Mouse (Mus musculus) heart, adult 2 months (tissue): ENCODE results near the gene Hist1h2bh. TPM values are rescaled to one million over a fixed set of nuclear protein-coding genes. Genes with fewer than 3 reads are reported as not detected.
A peak's percentile ranks its signal among the peaks of the same experiment; 100 is the strongest.

ENCODE experiments used
- DNase-seq, 2 experiments: peaks; one replicate each; pipeline ENCODE4 v3.0.0; 2021
- H3K27ac ChIP-seq: fragments of 200-600 bp; 2 replicates; pipeline ENCODE4 v1.8.1; 2022
- H3K27me3 ChIP-seq: fragments of 200-500 bp; 2 replicates; pipeline ENCODE4 v1.6.1; 2012; ENCODE audit warnings: mild to moderate bottlenecking, low read length, inconsistent platforms, mixed read lengths; ENCODE audit not compliant: control insufficient read depth, insufficient read depth
- H3K36me3 ChIP-seq: fragments of 200-500 bp; 2 replicates; pipeline ENCODE4 v1.6.1; 2012; ENCODE audit warnings: low read length, inconsistent platforms; ENCODE audit not compliant: control insufficient read depth, insufficient read depth
- H3K4me1 ChIP-seq: fragments of 200-500 bp; 2 replicates; pipeline ENCODE4 v1.6.1; 2011; ENCODE audit warnings: low read length; ENCODE audit not compliant: control insufficient read depth, insufficient read depth
- H3K4me3 ChIP-seq: fragments of 200-600 bp; 2 replicates; pipeline ENCODE4 v1.8.1; 2022
- H3K79me2 ChIP-seq: fragments of 200-500 bp; replicated peaks from 2 replicates; pipeline ENCODE4 v1.6.1; 2012; ENCODE audit warnings: mild to moderate bottlenecking, inconsistent platforms, low read length, moderate library complexity, mixed read lengths; ENCODE audit not compliant: control insufficient read depth, insufficient read depth
- H3K9ac ChIP-seq: fragments of 200-500 bp; 2 replicates; pipeline ENCODE4 v1.6.1; 2012; ENCODE audit warnings: low read depth, mild to moderate bottlenecking, control low read depth, inconsistent platforms, low read length, mixed read lengths
- CTCF ChIP-seq: fragments of 200-600 bp; IDR thresholded peaks from 2 replicates; pipeline ENCODE4 v1.8.1; 2022; ENCODE audit warnings: antibody characterized with exemption, mild to moderate bottlenecking, moderate library complexity
- EP300 ChIP-seq: fragments of 200-500 bp; IDR thresholded peaks from 2 replicates; pipeline ENCODE4 v1.6.1; 2011; ENCODE audit warnings: low read depth, low read length, control low read depth; ENCODE audit not compliant: insufficient read depth
- POLR2A ChIP-seq: fragments of 200-500 bp; IDR thresholded peaks from 2 replicates; pipeline ENCODE4 v1.6.1; 2011; ENCODE audit warnings: mild to moderate bottlenecking, low read depth, low read length, control low read depth; ENCODE audit not compliant: insufficient read depth
- WGBS: fragments of 180-500 bp; shearing (Covaris S2); methylation state at CpG from one replicate; pipeline ENCODE4 v1.1.7; 2018; 5-methylcytosine and 5-hydroxymethylcytosine counted together
- intact Hi-C: fragments of 180-260 bp; cut with DNase I; formaldehyde crosslinking; loops from one replicate; pipeline ENCODE4 v1.15.1; 2025
- polyA plus RNA-seq: library from polyadenylated mRNA; depleted of rRNA; stranded (reverse); fragments of >200 nt; gene quantifications from 2 replicates; pipeline ENCODE4 v1.2.3, GENCODE M21; 2012
- total RNA-seq, 2 experiments: library from RNA; stranded (reverse); gene quantifications; 2 replicates each; pipeline ENCODE4 v1.2.3; 2021

The Hist1h2bh gene
- total and polyA plus RNA-seq, 3 experiments: 0.29 to 1.2 (median 1.1) TPM

DNA sequence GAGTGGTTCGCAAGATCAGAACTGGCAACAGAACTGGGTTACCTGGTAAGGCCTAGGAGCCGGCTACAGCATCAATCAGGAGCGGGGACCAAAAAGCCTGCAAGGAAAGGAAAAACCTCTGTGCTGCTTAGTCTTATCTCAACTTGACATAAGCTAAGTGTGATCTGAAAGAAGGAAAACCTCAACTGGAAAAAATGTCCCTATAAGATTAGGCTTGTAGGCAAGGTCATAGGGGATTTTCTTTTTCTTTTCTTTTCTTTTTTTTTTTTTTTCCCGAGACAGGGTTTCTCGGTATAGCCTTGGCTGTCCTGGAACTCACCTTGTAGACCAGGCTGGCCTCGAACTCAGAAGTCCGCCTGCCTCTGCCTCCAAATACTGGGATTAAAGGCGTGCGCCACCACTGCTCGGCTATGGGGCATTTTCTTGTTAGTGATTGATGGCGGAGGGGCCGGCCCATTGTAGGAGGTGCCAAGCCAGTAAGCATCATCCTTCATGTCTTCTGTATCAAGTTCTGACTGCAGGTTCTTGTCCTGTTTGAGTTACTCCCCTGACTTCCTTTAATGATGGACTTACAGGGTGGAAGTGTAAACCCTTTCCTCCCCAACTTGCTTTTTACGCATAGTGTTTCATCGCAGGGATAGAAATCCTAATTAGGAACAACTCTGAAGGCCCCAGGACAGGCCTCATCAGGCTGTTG, 36.2 kb downstream of the Hist1h2bh start:
- no peaks in the 10 kb centered on the region for H3K4me1 ChIP-seq
- TF ChIP-seq CTCF (no peak), EP300 (no peak), POLR2A (no peak)
- H3K79me2 ChIP-seq: no peaks in the 10 kb centered on the region
- no peak overlapping the region for H3K27ac ChIP-seq
- no peak overlapping the region for H3K9ac ChIP-seq
- H3K27me3 ChIP-seq: no peaks in the 10 kb centered on the region
- DNase-seq: no peak
- 59% methylated on average over 14 of the region's 14 CpGs for WGBS
- H3K4me3 ChIP-seq: no peak overlapping the region
- H3K36me3 ChIP-seq: no peaks in the 10 kb centered on the region
- intact Hi-C loops: loop anchor here (5.0 kb wide), 1 partner anchor 40 kb away; the partner anchor contains the start of gene Btn1a1

DNA sequence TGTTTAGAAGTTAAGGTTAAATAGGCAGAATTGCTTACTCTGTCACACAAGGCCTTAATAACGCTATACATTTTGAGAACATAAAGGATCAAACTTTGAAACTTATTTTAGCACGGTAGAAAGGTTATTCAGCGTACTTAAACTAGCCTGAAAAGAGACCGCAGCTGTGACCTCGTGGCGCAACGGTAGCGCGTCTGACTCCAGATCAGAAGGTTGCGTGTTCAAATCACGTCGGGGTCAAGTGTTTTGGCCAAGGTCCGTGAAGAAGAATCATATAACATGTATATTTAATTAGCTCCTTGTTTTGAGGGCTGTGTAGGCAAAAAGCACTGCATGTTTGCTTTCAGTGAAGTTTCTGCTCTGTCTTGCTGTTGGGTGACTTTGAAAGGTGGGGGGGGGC, 36.8 kb downstream of the Hist1h2bh start:
- Histone ChIP-seq H3K27me3 (no peaks in the 10 kb centered on the region), H3K27ac (no peak overlapping the region), H3K4me3 (no peak overlapping the region), H3K4me1 (no peaks in the 10 kb centered on the region), H3K36me3 (no peaks in the 10 kb centered on the region), H3K79me2 (no peaks in the 10 kb centered on the region), H3K9ac (no peak overlapping the region)
- TF ChIP-seq POLR2A (no peak), CTCF (no peak), EP300 (no peak)
- intact Hi-C loops: loop anchor here (5.0 kb wide), 1 partner anchor 39 kb away; the partner anchor contains the start of gene Btn1a1
- DNase-seq: peak; percentile 21 to 43
- 51% methylated on average over 13 of the region's 13 CpGs for WGBS

DNA sequence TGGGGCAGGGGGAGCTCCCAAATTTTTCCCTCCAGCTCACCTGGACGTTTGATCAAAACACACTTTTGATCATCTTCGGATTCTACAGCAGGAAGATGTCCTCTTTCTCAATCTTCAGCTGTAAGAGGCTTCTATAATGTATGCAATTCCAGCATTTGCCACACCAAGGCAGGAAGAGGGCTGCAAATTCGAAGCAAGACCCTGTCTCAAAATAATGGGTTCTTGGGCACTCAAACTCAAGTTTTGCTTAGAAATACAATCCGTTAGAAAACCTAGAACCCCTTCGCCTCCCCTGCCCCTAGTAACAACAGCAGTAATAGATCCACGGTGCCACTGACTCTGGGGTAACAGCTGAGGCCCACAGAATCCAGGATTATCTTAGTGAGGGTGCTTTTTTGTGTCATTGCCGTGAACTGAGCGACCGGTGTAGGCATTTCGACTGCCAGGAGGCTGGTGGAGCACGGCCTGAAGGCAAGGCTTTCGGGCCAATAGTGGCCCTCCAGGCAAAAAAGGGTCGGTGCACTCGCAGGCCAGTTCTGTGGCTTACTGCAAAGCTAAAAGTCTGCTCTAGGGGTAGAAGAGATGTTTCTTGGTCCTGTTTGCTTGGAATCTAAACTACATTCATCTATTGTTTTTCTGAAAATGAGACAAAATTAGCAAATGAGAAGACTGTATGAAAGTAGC, 37.4 kb downstream of the Hist1h2bh start:
- TF ChIP-seq EP300 (no peak), POLR2A (no peak), CTCF (no peak)
- Histone ChIP-seq H3K4me3 (no peak overlapping the region), H3K36me3 (no peaks in the 10 kb centered on the region), H3K79me2 (no peaks in the 10 kb centered on the region), H3K27ac (no peak overlapping the region), H3K27me3 (no peaks in the 10 kb centered on the region), H3K4me1 (no peaks in the 10 kb centered on the region), H3K9ac (no peak overlapping the region)
- 50% methylated on average over 14 of the region's 14 CpGs for WGBS
- intact Hi-C loops: loop anchor here (5.0 kb wide), 1 partner anchor 39 kb away; the partner anchor contains the start of gene Btn1a1
- DNase-seq: no peak

DNA sequence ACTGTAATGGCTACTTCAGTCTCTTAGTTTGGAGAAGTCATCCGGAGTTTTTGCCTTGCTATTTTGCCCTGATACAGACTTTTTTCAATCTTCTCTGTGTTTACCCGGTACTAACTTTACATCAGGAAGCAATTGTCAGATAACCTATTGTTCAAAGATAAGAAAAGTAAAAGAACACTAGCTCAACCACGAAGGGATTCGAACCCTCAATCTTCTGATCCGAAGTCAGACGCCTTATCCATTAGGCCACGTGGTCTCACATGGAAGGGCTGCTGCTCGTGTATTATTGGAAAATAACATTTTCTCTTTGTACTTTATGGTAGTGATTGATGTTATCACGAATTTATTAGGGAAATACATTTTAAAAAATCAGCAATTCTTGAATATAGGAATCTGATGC, 39.4 kb downstream of the Hist1h2bh start:
- peak; percentile 26 to 51 for DNase-seq
- H3K4me3 ChIP-seq: no peak overlapping the region
- H3K27ac ChIP-seq: no peak overlapping the region
- no peak overlapping the region for H3K9ac ChIP-seq
- no peaks in the 10 kb centered on the region for H3K4me1 ChIP-seq
- no peaks in the 10 kb centered on the region for H3K79me2 ChIP-seq
- TF ChIP-seq CTCF (no peak), EP300 (no peak), POLR2A (no peak)
- no peaks in the 10 kb centered on the region for H3K27me3 ChIP-seq
- H3K36me3 ChIP-seq: no peaks in the 10 kb centered on the region
- intact Hi-C loops: no loop called here
- 10% methylated on average over 9 of the region's 9 CpGs for WGBS

DNA sequence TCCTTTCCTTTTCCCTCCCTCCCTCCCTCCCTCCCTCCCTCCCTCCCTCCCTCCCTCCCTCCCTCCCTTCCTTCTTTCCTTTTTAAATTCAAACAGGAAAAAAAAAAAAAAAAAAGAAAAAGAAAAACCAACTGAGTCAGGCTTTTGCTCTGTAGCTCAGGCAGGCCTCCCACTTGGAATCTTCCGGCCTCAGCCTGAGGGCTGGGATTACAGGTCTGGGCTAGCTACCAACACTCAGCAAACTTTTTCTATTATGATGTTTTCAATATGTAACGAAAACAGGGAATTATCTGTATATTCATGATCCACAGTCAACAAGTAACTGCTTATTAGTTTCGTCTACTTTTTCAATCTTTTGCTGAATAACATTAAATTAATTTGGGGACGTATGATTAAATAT, 40.3 kb downstream of the Hist1h2bh start:
- H3K27me3 ChIP-seq: no peaks in the 10 kb centered on the region
- no peak overlapping the region for H3K4me3 ChIP-seq
- DNase-seq: no peak
- intact Hi-C loops: no loop called here
- H3K9ac ChIP-seq: no peak overlapping the region
- H3K36me3 ChIP-seq: no peaks in the 10 kb centered on the region
- no peak for TF ChIP-seq POLR2A
- TF ChIP-seq EP300: no peak
- no peak for TF ChIP-seq CTCF
- H3K79me2 ChIP-seq: no peaks in the 10 kb centered on the region
- 78% methylated on average over 4 of the region's 4 CpGs for WGBS
- no peak overlapping the region for H3K27ac ChIP-seq
- H3K4me1 ChIP-seq: no peaks in the 10 kb centered on the region

DNA sequence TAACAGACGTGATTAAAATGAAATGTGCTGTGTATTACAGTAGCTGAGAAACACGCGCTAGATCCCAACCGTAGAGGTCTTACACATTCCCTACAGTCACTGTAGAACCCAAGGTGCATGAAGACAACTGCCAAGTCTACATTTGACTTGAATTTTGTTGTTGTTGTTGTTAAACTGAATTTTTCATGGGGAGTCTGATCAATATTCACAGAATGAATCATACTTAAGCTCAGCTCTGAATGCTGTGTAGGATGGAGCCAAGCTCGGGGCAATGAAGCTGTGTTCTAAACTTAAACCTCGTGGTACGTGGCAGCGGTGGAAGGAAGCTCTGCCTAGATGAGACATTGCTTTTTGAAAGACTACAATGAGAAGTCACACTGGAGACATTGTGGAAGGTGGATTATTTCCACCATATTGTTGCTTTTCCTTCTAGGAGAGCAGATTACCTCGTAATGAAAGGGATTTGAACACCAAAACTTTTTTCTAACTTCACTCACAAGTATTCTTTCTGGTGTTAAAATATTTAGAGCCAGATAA, 41.1 kb downstream of the Hist1h2bh start:
- H3K4me3 ChIP-seq: no peak overlapping the region
- no peak overlapping the region for H3K27ac ChIP-seq
- 62% methylated on average over 9 of the region's 9 CpGs for WGBS
- H3K27me3 ChIP-seq: no peaks in the 10 kb centered on the region
- no peaks in the 10 kb centered on the region for H3K36me3 ChIP-seq
- TF ChIP-seq EP300 (no peak), POLR2A (no peak), CTCF (no peak)
- no peaks in the 10 kb centered on the region for H3K4me1 ChIP-seq
- no peaks in the 10 kb centered on the region for H3K79me2 ChIP-seq
- H3K9ac ChIP-seq: no peak overlapping the region
- no peak for DNase-seq
- intact Hi-C loops: no loop called here
